Mouse (Mus musculus) erythroblast, adult 5-6 weeks (primary cell): ENCODE measurements around the gene Olfr3. TPM values are rescaled to one million over a fixed set of nuclear protein-coding genes. Genes with fewer than 3 reads are reported as not detected.

ENCODE experiments used
- ATAC-seq: replicated peaks from 2 replicates; pipeline ENCODE4 v1.8.0; 2016; ENCODE audit warnings: moderate number of reproducible peaks, mild to moderate bottlenecking, moderate TSS enrichment, inconsistent platforms; ENCODE audit not compliant: poor library complexity, low FRiP score, severe bottlenecking
- total RNA-seq, 2 experiments: library from RNA; stranded (forward) in 1 of 2; stranded (reverse) in 1 of 2; fragments of 150-400 nt in 1 of 2; fragments of 200-764, 138-1000 nt in 1 of 2; gene quantifications; 2 replicates each; pipeline versions ENCODE4 v1.2.3 to v1.2.4; 2015 to 2017; ENCODE audit warnings: low replicate concordance in 2 of 2

The Olfr3 gene
- total RNA-seq (2015; ENCODE audit: low replicate concordance) (not detected in 2 replicates), total RNA-seq (2017; ENCODE audit: low replicate concordance) (not detected in 2 replicates)

DNA sequence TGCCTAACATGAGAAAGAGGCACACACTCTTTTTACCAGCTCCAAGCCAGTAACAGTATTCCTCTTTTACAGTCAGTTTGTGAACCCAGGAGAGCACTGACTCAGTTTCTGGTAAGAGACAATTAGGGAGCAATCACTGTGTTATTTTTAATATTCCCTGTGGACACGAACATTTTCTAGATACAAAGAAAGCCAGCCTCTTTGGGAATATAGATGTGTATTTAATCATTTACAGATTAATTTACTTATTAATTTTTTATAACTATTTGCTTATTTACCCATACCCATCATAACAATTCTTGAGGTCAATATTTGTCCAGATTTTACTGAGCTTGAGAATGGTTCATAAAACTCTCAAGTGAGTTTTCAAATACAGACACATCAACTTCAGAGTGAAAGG lies at the start of gene Olfr3:
TSS of gene Olfr3 (minus strand) at position 101 of the 400 bp plus-strand sequence.
- no peak for ATAC-seq

DNA sequence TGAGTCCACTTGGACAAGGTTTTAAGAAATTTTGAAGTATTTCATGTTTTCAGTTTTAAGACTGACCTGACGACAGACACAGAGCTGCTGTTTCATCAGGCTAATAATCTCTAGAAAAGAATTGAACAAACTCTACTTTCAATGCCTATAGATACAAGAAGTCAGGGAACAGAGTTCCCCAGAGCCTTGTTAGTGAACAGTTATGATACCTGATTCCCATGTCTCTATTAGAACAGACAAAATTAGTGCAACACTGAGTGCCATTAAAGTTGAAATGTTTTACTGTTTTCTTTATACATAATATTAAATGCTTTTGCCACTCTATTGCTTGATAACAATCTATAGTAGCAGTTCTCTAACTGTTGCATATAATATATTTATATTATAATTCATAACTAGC lies 45.7 kb upstream of the Olfr3 start, which contains the start of gene Olfr351:
TSS of gene Olfr351 (minus strand) at position 101 of the 400 bp plus-strand sequence.
- no peak for ATAC-seq

DNA sequence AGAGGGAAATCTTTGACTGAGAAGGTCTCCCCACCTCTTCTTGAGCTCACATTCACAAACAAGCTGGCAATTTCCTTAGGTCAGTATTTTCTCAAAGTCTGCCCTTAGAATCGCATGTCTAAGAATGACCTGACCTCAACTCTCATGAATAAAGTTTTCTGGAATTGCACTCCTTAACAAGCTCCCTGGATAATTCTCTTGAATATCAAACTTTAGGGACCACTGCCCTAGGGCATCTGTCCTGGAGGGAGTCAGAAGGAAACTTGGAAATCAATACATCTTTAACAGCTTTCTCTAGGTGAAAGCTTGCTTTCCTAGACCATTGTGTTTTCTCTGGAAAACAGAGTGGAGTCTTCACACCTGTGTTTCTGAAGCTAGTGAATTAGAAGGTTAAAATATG lies 29.2 kb upstream of the Olfr3 start, which contains the start of gene Olfr350:
TSS of gene Olfr350 (plus strand) at position 301 of the 400 bp plus-strand sequence.
- ATAC-seq = no peak

DNA sequence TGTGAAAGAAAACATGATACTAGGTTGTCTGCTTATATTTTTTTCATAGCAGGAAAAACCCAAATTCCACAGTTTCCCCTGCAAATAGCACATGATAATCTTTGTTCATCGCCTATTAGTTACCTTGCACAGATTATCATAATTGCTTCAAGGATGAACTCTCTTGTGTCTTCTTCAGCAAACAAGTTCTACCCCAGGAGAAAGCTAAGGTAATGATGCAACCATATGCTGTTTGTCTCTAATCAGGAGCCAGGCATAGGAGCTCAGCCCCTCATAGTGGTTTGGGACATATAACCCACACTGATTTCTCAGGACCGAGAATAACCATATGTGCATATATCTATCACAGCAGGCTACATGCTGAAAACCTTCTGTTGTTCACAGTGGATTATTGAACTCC lies 26.6 kb downstream of the Olfr3 start, which contains the start of gene Olfr50:
TSS of gene Olfr50 (plus strand) at position 301 of the 400 bp plus-strand sequence.
- ATAC-seq = no peak

DNA sequence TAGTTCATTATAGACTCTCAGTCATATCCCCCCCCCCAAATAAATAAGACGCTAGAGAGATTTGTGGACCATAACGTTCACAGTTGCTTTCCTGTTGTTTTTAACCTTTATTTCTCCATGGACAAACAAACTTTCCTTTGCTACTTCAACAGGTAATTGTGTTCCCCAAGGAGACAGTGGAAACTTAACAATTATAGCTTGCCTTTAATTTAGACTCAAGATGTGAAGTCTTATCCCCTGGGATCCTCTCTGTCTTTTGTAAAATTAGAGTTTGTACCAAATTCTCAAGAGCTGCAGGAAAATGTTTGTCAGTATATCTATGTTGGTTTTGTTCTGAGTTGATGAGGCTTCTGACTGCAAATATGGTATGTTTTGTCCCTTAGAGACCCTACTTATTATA lies 32.9 kb downstream of the Olfr3 start, which contains the start of gene Olfr348:
TSS of gene Olfr348 (plus strand) at position 301 of the 400 bp plus-strand sequence.
- no peak for ATAC-seq

Other genes starting within 250 kb of the Olfr3 start
- gene Olfr345, start 177.0 kb downstream of the Olfr3 start, total RNA-seq (2015; ENCODE audit: low replicate concordance) = not detected in 2 replicates
- not detected in 2 replicates for gene Olfr345, start 177.0 kb downstream of the Olfr3 start, total RNA-seq (2017; ENCODE audit: low replicate concordance)
- not detected in 2 replicates for gene Olfr346, start 131.2 kb downstream of the Olfr3 start, total RNA-seq (2015; ENCODE audit: low replicate concordance)
- not detected in 2 replicates for gene Olfr346, start 131.2 kb downstream of the Olfr3 start, total RNA-seq (2017; ENCODE audit: low replicate concordance)
- not detected in 2 replicates for gene Olfr347, start 85.1 kb downstream of the Olfr3 start, total RNA-seq (2015; ENCODE audit: low replicate concordance)
- gene Olfr347, start 85.1 kb downstream of the Olfr3 start, total RNA-seq (2017; ENCODE audit: low replicate concordance) = not detected in 2 replicates
- not detected in 2 replicates for gene Olfr348, start 32.8 kb downstream of the Olfr3 start, total RNA-seq (2015; ENCODE audit: low replicate concordance)
- not detected in 2 replicates for gene Olfr348, start 32.8 kb downstream of the Olfr3 start, total RNA-seq (2017; ENCODE audit: low replicate concordance)
- gene Olfr50, start 26.5 kb downstream of the Olfr3 start, total RNA-seq (2015; ENCODE audit: low replicate concordance) = not detected in 2 replicates
- gene Olfr50, start 26.5 kb downstream of the Olfr3 start, total RNA-seq (2017; ENCODE audit: low replicate concordance) = not detected in 2 replicates
- not detected in 2 replicates for gene Olfr350, start 29.3 kb upstream of the Olfr3 start, total RNA-seq (2015; ENCODE audit: low replicate concordance)
- not detected in 2 replicates for gene Olfr350, start 29.3 kb upstream of the Olfr3 start, total RNA-seq (2017; ENCODE audit: low replicate concordance)
- gene Olfr351, start 45.6 kb upstream of the Olfr3 start, total RNA-seq (2015; ENCODE audit: low replicate concordance) = not detected in 2 replicates
- gene Olfr351, start 45.6 kb upstream of the Olfr3 start, total RNA-seq (2017; ENCODE audit: low replicate concordance) = not detected in 2 replicates
- gene Olfr352, start 51.4 kb upstream of the Olfr3 start, total RNA-seq (2015; ENCODE audit: low replicate concordance) = not detected in 2 replicates
- gene Olfr352, start 51.4 kb upstream of the Olfr3 start, total RNA-seq (2017; ENCODE audit: low replicate concordance) = not detected in 2 replicates
- gene Olfr353, start 75.9 kb upstream of the Olfr3 start, total RNA-seq (2015; ENCODE audit: low replicate concordance) = not detected in 2 replicates
- not detected in 2 replicates for gene Olfr353, start 75.9 kb upstream of the Olfr3 start, total RNA-seq (2017; ENCODE audit: low replicate concordance)
- not detected in 2 replicates for gene Olfr354, start 88.6 kb upstream of the Olfr3 start, total RNA-seq (2015; ENCODE audit: low replicate concordance)
- gene Olfr354, start 88.6 kb upstream of the Olfr3 start, total RNA-seq (2017; ENCODE audit: low replicate concordance) = under 0.01 and 0.26 TPM in 2 replicates
- gene Olfr355, start 111.9 kb upstream of the Olfr3 start, total RNA-seq (2015; ENCODE audit: low replicate concordance) = not detected in 2 replicates
- not detected in 2 replicates for gene Olfr355, start 111.9 kb upstream of the Olfr3 start, total RNA-seq (2017; ENCODE audit: low replicate concordance)
- gene Olfr356, start 120.1 kb upstream of the Olfr3 start, total RNA-seq (2015; ENCODE audit: low replicate concordance) = not detected in 2 replicates
- gene Olfr356, start 120.1 kb upstream of the Olfr3 start, total RNA-seq (2017; ENCODE audit: low replicate concordance) = not detected in 2 replicates
- gene Olfr357, start 176.8 kb upstream of the Olfr3 start, total RNA-seq (2015; ENCODE audit: low replicate concordance) = not detected in 2 replicates
- gene Olfr357, start 176.8 kb upstream of the Olfr3 start, total RNA-seq (2017; ENCODE audit: low replicate concordance) = not detected in 2 replicates
- not detected in 2 replicates for gene Olfr358, start 192.3 kb upstream of the Olfr3 start, total RNA-seq (2015; ENCODE audit: low replicate concordance)
- not detected in 2 replicates for gene Olfr358, start 192.3 kb upstream of the Olfr3 start, total RNA-seq (2017; ENCODE audit: low replicate concordance)
- not detected in 2 replicates for gene Olfr360, start 248.7 kb upstream of the Olfr3 start, total RNA-seq (2015; ENCODE audit: low replicate concordance)
- not detected in 2 replicates for gene Olfr360, start 248.7 kb upstream of the Olfr3 start, total RNA-seq (2017; ENCODE audit: low replicate concordance)